Mouse (Mus musculus): ENCODE data around the gene Crebbp.

GRCm38 (mm10) chr16:4052601-4053000 lies 161.2 kb downstream of the Crebbp start:
- TF ChIP-seq CTCF (IDR thresholded peaks at IDR 0.05; ENCODE audit: low read depth, low read length): no peak
- no peak for TF ChIP-seq POLR2A (IDR thresholded peaks at IDR 0.05; ENCODE audit: insufficient read depth, low read length)
- TF ChIP-seq EP300 (IDR thresholded peaks at IDR 0.05; ENCODE audit: insufficient read depth, low read depth, low read length): no peak

All from ES-Bruce4 (cell line).